Mouse (Mus musculus) right cerebral cortex, postnatal 36 days (tissue): Measurements from ENCODE around the gene Mpv17.

ENCODE experiments used
- DNase-seq, 2 experiments: peaks; one replicate each; pipeline ENCODE4 v3.0.0; 2022; ENCODE audit warnings: low spot score in 2 of 2, mixed read lengths in 1 of 2

Gene Mpv17

GRCm38 (mm10) chr5:31183678-31184077 is 29.6 kb upstream of the Mpv17 start:
- no peak for DNase-seq

- DNase-seq: no peak
Observed at GRCm38 (mm10) chr5:31181183-31181770, 27.2 kb upstream of the Mpv17 start.

- DNase-seq: peak; percentile 96 to 97
Observed at GRCm38 (mm10) chr5:31179766-31180630, 25.9 kb upstream of the Mpv17 start, which contains the start of the genes Gm29609 and Gtf3c2. Gene Gm29609 (minus strand): TSS chr5:31179911. Gene Gtf3c2 (minus strand): TSS chr5:31180144.

GRCm38 (mm10) chr5:31179301-31179765 is 25.3 kb upstream of the Mpv17 start:
- DNase-seq: peak in 1 of 2 experiments; percentile 30

- no peak for DNase-seq
Observed at GRCm38 (mm10) chr5:31168630-31169029, 14.6 kb upstream of the Mpv17 start.

- DNase-seq: no peak
Observed at GRCm38 (mm10) chr5:31164878-31165277, 10.8 kb upstream of the Mpv17 start.

GRCm38 (mm10) chr5:31162462-31162861 is 8.4 kb upstream of the Mpv17 start:
- DNase-seq: no peak

- DNase-seq: no peak
Observed at GRCm38 (mm10) chr5:31153516-31154151, 417 bp downstream of the Mpv17 start.

- DNase-seq: no peak
Observed at GRCm38 (mm10) chr5:31151746-31152145, 2.3 kb downstream of the Mpv17 start.

GRCm38 (mm10) chr5:31149781-31150180 is 4.3 kb downstream of the Mpv17 start:
- DNase-seq: no peak

GRCm38 (mm10) chr5:31138968-31139425 is 15.1 kb downstream of the Mpv17 start:
- no peak for DNase-seq

GRCm38 (mm10) chr5:31138241-31138967 is 15.6 kb downstream of the Mpv17 start, which contains the start of gene Ucn:
Gene Ucn (minus strand): TSS chr5:31138829.
- DNase-seq: no peak

- no peak for DNase-seq
Observed at GRCm38 (mm10) chr5:31137658-31138057, 16.4 kb downstream of the Mpv17 start.

GRCm38 (mm10) chr5:31136730-31137424 is 17.2 kb downstream of the Mpv17 start:
- no peak for DNase-seq

- no peak for DNase-seq
Observed at GRCm38 (mm10) chr5:31126050-31126449, 28.0 kb downstream of the Mpv17 start.

GRCm38 (mm10) chr5:31123481-31123880 is 30.6 kb downstream of the Mpv17 start:
- no peak for DNase-seq

- peak; percentile 21 to 58 for DNase-seq
Observed at GRCm38 (mm10) chr5:31121111-31121510, 32.9 kb downstream of the Mpv17 start.

GRCm38 (mm10) chr5:31116912-31117311 is 37.1 kb downstream of the Mpv17 start:
- DNase-seq: no peak

- no peak for DNase-seq
Observed at GRCm38 (mm10) chr5:31116354-31116753, 37.7 kb downstream of the Mpv17 start, which contains the start of gene Trim54. Gene Trim54 (plus strand): TSS chr5:31116712.

GRCm38 (mm10) chr5:31110781-31111180 is 43.3 kb downstream of the Mpv17 start:
- no peak for DNase-seq

GRCm38 (mm10) chr5:31108000-31108490 is 46.0 kb downstream of the Mpv17 start, which contains the start of gene Slc30a3:
Gene Slc30a3 (minus strand): TSS chr5:31108237.
- no peak for DNase-seq
